Mouse (Mus musculus) liver, embryonic 15.5 days (tissue): ENCODE data around the gene Pllp. TPM values are rescaled to one million over a fixed set of nuclear protein-coding genes. Genes with fewer than 3 reads are reported as not detected.

Source experiments
- ATAC-seq: fragments of 200-750 bp; cut with Nextera tagmentation; 2 replicates; pipeline ENCODE4 v1.8.0; 2017; ENCODE audit warnings: moderate number of reproducible peaks, mild to moderate bottlenecking, moderate library complexity; ENCODE audit not compliant: insufficient read depth
- H3K27ac ChIP-seq: fragments of 300-500 bp; sonication (generic); replicated peaks from 2 replicates; pipeline ENCODE4 v1.5.1; 2015; ENCODE audit warnings: mild to moderate bottlenecking, inconsistent platforms
- H3K27me3 ChIP-seq: fragments of 300-500 bp; sonication (generic); 2 replicates; pipeline ENCODE4 v1.6.1; 2015; ENCODE audit warnings: mild to moderate bottlenecking, inconsistent platforms
- H3K36me3 ChIP-seq: fragments of 300-500 bp; sonication (generic); replicated peaks from 2 replicates; pipeline ENCODE4 v1.6.1; 2015; ENCODE audit warnings: moderate library complexity, mild to moderate bottlenecking, inconsistent platforms
- H3K4me1 ChIP-seq: fragments of 300-500 bp; sonication (generic); replicated peaks from 2 replicates; pipeline ENCODE4 v1.6.1; 2015; ENCODE audit warnings: inconsistent platforms
- H3K4me2 ChIP-seq: fragments of 300-500 bp; sonication (generic); 2 replicates; pipeline ENCODE4 v1.6.1; 2015; ENCODE audit warnings: moderate library complexity, mild to moderate bottlenecking, inconsistent platforms
- H3K4me3 ChIP-seq: fragments of 300-500 bp; sonication (generic); replicated peaks from 2 replicates; pipeline ENCODE4 v1.5.1; 2015; ENCODE audit warnings: mild to moderate bottlenecking, inconsistent platforms
- H3K9ac ChIP-seq: fragments of 300-500 bp; sonication (generic); 2 replicates; pipeline ENCODE4 v1.6.1; 2015; ENCODE audit warnings: moderate library complexity, mild to moderate bottlenecking, inconsistent platforms
- H3K9me3 ChIP-seq: fragments of 300-500 bp; sonication (generic); replicated peaks from 2 replicates; pipeline ENCODE4 v1.6.1; 2016; ENCODE audit warnings: inconsistent platforms
- WGBS: fragments of 180-500 bp; shearing (Covaris S2); methylation state at CpG from one replicate; pipeline ENCODE4 v1.1.7; 2015; ENCODE audit warnings: mixed read lengths; ENCODE audit not compliant: insufficient replicate concordance; 5-methylcytosine and 5-hydroxymethylcytosine counted together
- polyA plus RNA-seq: library from polyadenylated mRNA; unstranded; fragments of >200 nt; fragmentation: Nextera tagmentation; extraction: Ambion mirVana; gene quantifications from 2 replicates; pipeline ENCODE4 v1.2.1, GENCODE M21; 2015

Pllp gene
- polyA plus RNA-seq, 1 experiment from 2014 or later: 0.37 TPM

GRCm38 (mm10) chr8:94682732-94683524 is 13.2 kb downstream of the Pllp start:
- 66% methylated on average over 16 of the region's 16 CpGs for WGBS
- ATAC-seq: no peak
- Histone ChIP-seq H3K36me3 (no peaks in the 10 kb centered on the region), H3K27me3 (no peaks in the 10 kb centered on the region), H3K9me3 (no peaks in the 10 kb centered on the region), H3K9ac (no peak overlapping the region), H3K4me3 (no peak overlapping the region), H3K4me1 (no peaks in the 10 kb centered on the region), H3K27ac (no peak overlapping the region), H3K4me2 (no peak overlapping the region)

GRCm38 (mm10) chr8:94680414-94680813 is 15.7 kb downstream of the Pllp start:
- Histone ChIP-seq H3K4me3 (no peak overlapping the region), H3K9ac (no peak overlapping the region), H3K27ac (no peak overlapping the region), H3K27me3 (no peaks in the 10 kb centered on the region), H3K4me2 (no peak overlapping the region), H3K9me3 (no peaks in the 10 kb centered on the region), H3K4me1 (no peaks in the 10 kb centered on the region), H3K36me3 (no peaks in the 10 kb centered on the region)
- WGBS: 74% methylated on average over 3 of the region's 3 CpGs
- ATAC-seq: no peak

GRCm38 (mm10) chr8:94678582-94678981 is 17.5 kb downstream of the Pllp start:
- no peak overlapping the region for H3K27ac ChIP-seq
- no peaks in the 10 kb centered on the region; the same call in 1 of the 2 replicates for H3K4me1 ChIP-seq
- no peak overlapping the region for H3K9ac ChIP-seq
- no peak overlapping the region for H3K4me3 ChIP-seq
- no peaks in the 10 kb centered on the region for H3K27me3 ChIP-seq
- no peak overlapping the region for H3K4me2 ChIP-seq
- peaks cover 8% of the 10 kb centered on the region for H3K36me3 ChIP-seq
- no peaks in the 10 kb centered on the region for H3K9me3 ChIP-seq
- WGBS: 38% methylated on average over 9 of the region's 9 CpGs
- ATAC-seq: no peak

GRCm38 (mm10) chr8:94675923-94676322 is 20.2 kb downstream of the Pllp start:
- Histone ChIP-seq H3K9ac (no peak overlapping the region), H3K4me2 (no peak overlapping the region), H3K4me1 (no peaks in the 10 kb centered on the region; the same call in 1 of the 2 replicates), H3K36me3 (peaks cover 33% of the 10 kb centered on the region), H3K9me3 (no peaks in the 10 kb centered on the region), H3K4me3 (no peak overlapping the region), H3K27ac (no peak overlapping the region), H3K27me3 (no peaks in the 10 kb centered on the region)
- WGBS: 80% methylated on average over 6 of the region's 6 CpGs
- ATAC-seq: no peak

- 46% methylated on average over 5 of the region's 5 CpGs for WGBS
- H3K9me3 ChIP-seq: no peaks in the 10 kb centered on the region
- no peak overlapping the region for H3K4me2 ChIP-seq
- no peaks in the 10 kb centered on the region; the same call in 1 of the 2 replicates for H3K4me1 ChIP-seq
- H3K36me3 ChIP-seq: peaks cover 39% of the 10 kb centered on the region
- no peak overlapping the region for H3K27ac ChIP-seq
- no peak overlapping the region for H3K9ac ChIP-seq
- no peak overlapping the region for H3K4me3 ChIP-seq
- no peaks in the 10 kb centered on the region for H3K27me3 ChIP-seq
- no peak for ATAC-seq
Observed at GRCm38 (mm10) chr8:94674384-94674783, 21.7 kb downstream of the Pllp start.

GRCm38 (mm10) chr8:94666456-94667308 is 29.4 kb downstream of the Pllp start, which contains the start of gene Arl2bp:
Arl2bp (plus strand) TSS chr8:94666600.
- Histone ChIP-seq H3K9ac (peak within 1 kb of the TSS; percentile 78), H3K4me1 (peaks cover 23% of the 10 kb centered on the region), H3K4me2 (peak within 1 kb of the TSS; percentile 91), H3K27me3 (no peaks in the 10 kb centered on the region), H3K36me3 (peaks cover 13% of the 10 kb centered on the region), H3K4me3 (peak within 1 kb of the TSS; percentile 71), H3K9me3 (no peaks in the 10 kb centered on the region), H3K27ac (peak within 1 kb of the TSS; percentile 77)
- ATAC-seq: peak; percentile 99
- under 1% methylated on average over 74 of the region's 74 CpGs for WGBS

- H3K9ac ChIP-seq: no peak overlapping the region
- H3K4me2 ChIP-seq: no peak overlapping the region
- no peaks in the 10 kb centered on the region for H3K36me3 ChIP-seq
- 59% methylated on average over 2 of the region's 2 CpGs for WGBS
- no peak for ATAC-seq
- H3K4me1 ChIP-seq: peaks cover 23% of the 10 kb centered on the region
- no peak overlapping the region for H3K27ac ChIP-seq
- H3K27me3 ChIP-seq: no peaks in the 10 kb centered on the region
- no peak overlapping the region for H3K4me3 ChIP-seq
- no peaks in the 10 kb centered on the region for H3K9me3 ChIP-seq
Observed at GRCm38 (mm10) chr8:94664722-94665121, 31.4 kb downstream of the Pllp start.

GRCm38 (mm10) chr8:94660418-94660817 is 35.7 kb downstream of the Pllp start:
- no peaks in the 10 kb centered on the region for H3K9me3 ChIP-seq
- H3K27me3 ChIP-seq: no peaks in the 10 kb centered on the region
- 73% methylated on average over 4 of the region's 4 CpGs for WGBS
- no peak overlapping the region for H3K27ac ChIP-seq
- H3K4me1 ChIP-seq: peaks cover 4% of the 10 kb centered on the region; the same call in 1 of the 2 replicates
- no peak overlapping the region for H3K9ac ChIP-seq
- no peak for ATAC-seq
- H3K4me3 ChIP-seq: no peak overlapping the region
- peaks cover 21% of the 10 kb centered on the region for H3K36me3 ChIP-seq
- no peak overlapping the region for H3K4me2 ChIP-seq

GRCm38 (mm10) chr8:94658031-94658430 is 38.0 kb downstream of the Pllp start:
- 82% methylated on average over 2 of the region's 2 CpGs for WGBS
- no peak overlapping the region for H3K9ac ChIP-seq
- H3K9me3 ChIP-seq: no peaks in the 10 kb centered on the region
- no peaks in the 10 kb centered on the region for H3K27me3 ChIP-seq
- ATAC-seq: no peak
- no peak overlapping the region for H3K4me2 ChIP-seq
- peaks cover 38% of the 10 kb centered on the region for H3K36me3 ChIP-seq
- no peak overlapping the region for H3K27ac ChIP-seq
- H3K4me1 ChIP-seq: peaks cover 12% of the 10 kb centered on the region
- no peak overlapping the region for H3K4me3 ChIP-seq

- Histone ChIP-seq H3K27me3 (no peaks in the 10 kb centered on the region), H3K4me3 (no peak overlapping the region), H3K4me2 (no peak overlapping the region), H3K36me3 (peaks cover 58% of the 10 kb centered on the region), H3K9ac (no peak overlapping the region), H3K4me1 (peaks cover 12% of the 10 kb centered on the region), H3K27ac (no peak overlapping the region), H3K9me3 (no peaks in the 10 kb centered on the region)
- peak; percentile 69 for ATAC-seq
Observed at GRCm38 (mm10) chr8:94654994-94655393, 41.1 kb downstream of the Pllp start.

GRCm38 (mm10) chr8:94652951-94653350 is 43.1 kb downstream of the Pllp start:
- no peak overlapping the region for H3K9ac ChIP-seq
- H3K4me3 ChIP-seq: no peak overlapping the region
- no peak for ATAC-seq
- WGBS: 75% methylated on average over 3 of the region's 3 CpGs
- H3K4me2 ChIP-seq: no peak overlapping the region
- no peaks in the 10 kb centered on the region for H3K27me3 ChIP-seq
- peaks cover 15% of the 10 kb centered on the region for H3K4me1 ChIP-seq
- H3K36me3 ChIP-seq: peaks cover 58% of the 10 kb centered on the region
- H3K27ac ChIP-seq: no peak overlapping the region
- H3K9me3 ChIP-seq: no peaks in the 10 kb centered on the region
